Mouse (Mus musculus) intestine, embryonic 14.5 days (tissue): Measurements from ENCODE around the gene Numbl. TPM values are rescaled to one million over a fixed set of nuclear protein-coding genes. Genes with fewer than 3 reads are reported as not detected.

Experiments
- ATAC-seq: fragments of 200-750 bp; cut with Nextera tagmentation; replicated peaks from 2 replicates; pipeline ENCODE4 v1.8.0; 2017; ENCODE audit warnings: low read depth, moderate number of reproducible peaks, moderate TSS enrichment, moderate library complexity; ENCODE audit not compliant: low FRiP score, low TSS enrichment
- DNase-seq: peaks from one replicate; pipeline ENCODE4 v3.0.0-alpha.2; 2018; ENCODE audit warnings: low spot score
- H3K27ac ChIP-seq: fragments of 300-500 bp; sonication (generic); 2 replicates; pipeline ENCODE4 v1.5.1; 2014; ENCODE audit warnings: low read depth, mild to moderate bottlenecking, control low read depth
- H3K27me3 ChIP-seq: fragments of 300-500 bp; sonication (generic); replicated peaks from 2 replicates; pipeline ENCODE4 v1.6.1; 2014; ENCODE audit warnings: low read length, control low read depth; ENCODE audit not compliant: control insufficient read depth, insufficient read depth
- H3K36me3 ChIP-seq: fragments of 300-500 bp; sonication (generic); 2 replicates; pipeline ENCODE4 v1.6.1; 2014; ENCODE audit warnings: low read length, control low read depth; ENCODE audit not compliant: control insufficient read depth, insufficient read depth
- H3K4me1 ChIP-seq: fragments of 300-500 bp; sonication (generic); replicated peaks from 2 replicates; pipeline ENCODE4 v1.6.1; 2014; ENCODE audit warnings: low read length, control low read depth, mixed read lengths; ENCODE audit not compliant: control insufficient read depth, insufficient read depth
- H3K4me2 ChIP-seq: fragments of 300-500 bp; sonication (generic); 2 replicates; pipeline ENCODE4 v1.6.1; 2014; ENCODE audit warnings: low read length
- H3K4me3 ChIP-seq: fragments of 300-500 bp; sonication (generic); 2 replicates; pipeline ENCODE4 v1.5.1; 2014; ENCODE audit warnings: low read depth, low read length, control low read depth, mixed read lengths
- H3K9ac ChIP-seq: fragments of 300-500 bp; sonication (generic); 2 replicates; pipeline ENCODE4 v1.6.1; 2014; ENCODE audit warnings: mild to moderate bottlenecking, low read length
- H3K9me3 ChIP-seq: fragments of 300-500 bp; sonication (generic); 2 replicates; pipeline ENCODE4 v1.6.1; 2016; ENCODE audit warnings: low read length, control low read depth; ENCODE audit not compliant: control insufficient read depth
- WGBS: fragments of 180-500 bp; shearing (Covaris S2); extraction: QIAGEN DNeasy Blood & Tissue Kit; methylation state at CpG from one replicate; pipeline ENCODE4 v1.1.7; 2014; 5-methylcytosine and 5-hydroxymethylcytosine counted together
- polyA plus RNA-seq: library from polyadenylated mRNA; unstranded; fragments of >200 nt; fragmentation: Nextera tagmentation; extraction: Ambion mirVana; gene quantifications from 2 replicates; pipeline ENCODE4 v1.2.1, GENCODE M21; 2014

The Numbl gene
- polyA plus RNA-seq, 1 experiment from 2014 or later = 11.0 TPM

DNA sequence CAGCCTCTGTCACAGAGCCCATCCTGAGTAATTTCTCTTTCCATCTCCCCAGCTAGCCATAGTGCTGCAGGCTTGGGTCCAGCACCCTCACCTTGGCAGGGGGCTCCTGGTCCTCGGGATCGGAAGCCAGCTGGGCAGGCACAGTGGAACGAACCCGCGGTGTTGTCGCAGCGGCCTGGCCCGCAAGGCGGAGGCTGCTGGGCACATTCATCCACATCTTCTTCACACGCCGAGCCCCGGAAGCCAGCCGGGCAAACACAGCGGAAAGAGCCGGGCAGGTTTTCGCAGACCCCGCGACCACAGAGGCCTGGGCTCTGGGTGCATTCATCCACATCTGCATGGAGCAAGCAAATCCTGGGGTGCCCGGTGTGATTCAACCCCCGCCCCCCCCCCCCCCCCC, 66.7 kb downstream of the Numbl start:
- H3K4me3 ChIP-seq = no peak overlapping the region
- 51% methylated on average over 20 of the region's 20 CpGs for WGBS
- no peaks in the 10 kb centered on the region for H3K9me3 ChIP-seq
- peaks cover 9% of the 10 kb centered on the region; the same call in 1 of the 2 replicates for H3K4me1 ChIP-seq
- ATAC-seq = no peak
- DNase-seq = no peak
- no peak overlapping the region for H3K27ac ChIP-seq
- H3K9ac ChIP-seq = no peak overlapping the region
- peaks cover 35% of the 10 kb centered on the region for H3K27me3 ChIP-seq
- peaks cover 50% of the 10 kb centered on the region for H3K36me3 ChIP-seq
- no peak overlapping the region for H3K4me2 ChIP-seq

DNA sequence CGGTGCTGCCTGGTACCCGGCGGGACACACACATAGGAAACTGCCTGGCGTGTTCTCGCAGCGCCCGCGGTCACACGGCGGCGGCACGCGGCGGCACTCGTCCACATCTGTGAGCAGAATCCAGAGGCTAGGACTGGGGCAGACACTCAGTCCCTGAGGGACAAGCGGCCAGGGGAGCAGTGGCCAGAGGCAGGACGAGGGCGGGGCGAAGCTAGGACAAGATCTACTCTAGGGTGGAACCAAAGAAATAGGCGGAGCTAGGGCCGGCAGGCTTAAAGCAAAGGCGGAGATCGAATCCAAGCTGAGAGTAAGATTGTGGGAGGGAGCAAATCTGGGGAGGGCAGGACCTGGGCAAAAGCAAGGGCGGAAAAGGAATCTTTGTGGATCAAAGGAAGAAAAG, 67.5 kb downstream of the Numbl start:
- ATAC-seq (no peak), DNase-seq (no peak)
- no peaks in the 10 kb centered on the region for H3K9me3 ChIP-seq
- H3K4me2 ChIP-seq = peak overlapping the region; percentile 14
- WGBS = 12% methylated on average over 24 of the region's 24 CpGs
- H3K4me3 ChIP-seq = peak overlapping the region; percentile 3
- peaks cover 42% of the 10 kb centered on the region for H3K27me3 ChIP-seq
- H3K27ac ChIP-seq = no peak overlapping the region
- no peak overlapping the region for H3K9ac ChIP-seq
- H3K4me1 ChIP-seq = peaks cover 9% of the 10 kb centered on the region
- H3K36me3 ChIP-seq = peaks cover 50% of the 10 kb centered on the region

DNA sequence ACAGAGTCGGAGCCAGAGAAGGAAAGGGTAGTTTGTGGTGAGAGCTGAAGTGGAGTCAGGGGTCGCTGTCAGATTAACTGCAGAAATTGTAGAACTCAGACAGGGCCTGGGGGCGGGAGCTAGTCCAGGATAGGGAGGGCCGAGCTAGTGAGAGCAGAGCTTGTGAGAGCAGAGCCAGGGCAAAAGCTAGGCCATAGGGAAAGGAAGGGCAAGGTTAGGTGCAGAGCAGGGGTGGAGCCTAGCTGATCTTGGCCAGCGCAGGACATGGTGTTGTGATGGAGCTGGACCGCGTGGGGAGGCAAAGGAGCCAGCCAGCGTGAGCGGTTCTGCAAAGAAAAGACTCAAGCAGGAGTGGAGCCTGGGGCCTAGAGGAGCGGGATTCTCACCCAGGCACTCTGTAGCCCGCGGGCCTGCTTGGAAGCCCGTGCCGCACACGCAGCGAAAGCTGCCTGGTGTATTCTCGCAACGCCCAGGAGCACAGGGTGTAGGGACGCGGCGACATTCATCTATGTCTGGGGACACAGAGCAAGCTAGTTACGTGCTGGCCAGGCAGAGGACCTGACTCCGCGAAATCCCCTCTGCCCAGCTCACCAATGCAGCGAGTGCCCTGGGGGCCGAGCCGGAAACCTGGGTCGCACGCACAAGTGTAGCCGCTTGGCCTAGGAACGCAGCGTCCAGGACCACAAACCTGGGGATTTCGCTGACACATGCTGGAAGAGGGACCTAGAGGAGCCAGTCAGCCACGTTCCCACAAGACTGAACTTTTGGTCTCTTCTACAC, 68.1 kb downstream of the Numbl start:
- Histone ChIP-seq H3K4me1 (peaks cover 9% of the 10 kb centered on the region), H3K4me3 (peak overlapping the region; percentile 3), H3K9ac (no peak overlapping the region), H3K27ac (no peak overlapping the region), H3K9me3 (no peaks in the 10 kb centered on the region), H3K36me3 (peaks cover 46% of the 10 kb centered on the region), H3K27me3 (peaks cover 42% of the 10 kb centered on the region), H3K4me2 (peak overlapping the region; percentile 14)
- DNase-seq = no peak
- ATAC-seq = no peak
- 47% methylated on average over 34 of the region's 34 CpGs for WGBS

DNA sequence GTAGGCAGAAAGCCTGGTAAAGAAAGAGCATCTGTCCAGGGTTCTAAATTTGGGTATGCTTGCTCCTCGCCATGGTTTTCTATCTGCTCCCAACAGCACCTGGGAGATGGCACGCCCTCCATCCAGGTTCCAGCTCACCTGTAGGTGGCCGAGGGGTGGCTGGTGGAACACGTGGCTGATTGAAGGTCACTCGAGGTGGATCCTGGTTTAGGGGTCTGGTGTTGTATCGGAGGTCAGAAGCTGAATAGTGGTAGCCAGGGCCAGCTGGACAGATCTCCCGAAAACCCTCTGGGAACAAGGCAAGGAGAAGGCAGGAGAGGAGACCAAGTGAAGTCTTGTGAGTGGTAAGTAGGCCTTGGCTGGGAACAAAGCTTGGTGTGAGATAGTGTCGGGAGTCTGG, 69.3 kb downstream of the Numbl start:
- no peak overlapping the region for H3K4me3 ChIP-seq
- peaks cover 16% of the 10 kb centered on the region for H3K4me1 ChIP-seq

DNA sequence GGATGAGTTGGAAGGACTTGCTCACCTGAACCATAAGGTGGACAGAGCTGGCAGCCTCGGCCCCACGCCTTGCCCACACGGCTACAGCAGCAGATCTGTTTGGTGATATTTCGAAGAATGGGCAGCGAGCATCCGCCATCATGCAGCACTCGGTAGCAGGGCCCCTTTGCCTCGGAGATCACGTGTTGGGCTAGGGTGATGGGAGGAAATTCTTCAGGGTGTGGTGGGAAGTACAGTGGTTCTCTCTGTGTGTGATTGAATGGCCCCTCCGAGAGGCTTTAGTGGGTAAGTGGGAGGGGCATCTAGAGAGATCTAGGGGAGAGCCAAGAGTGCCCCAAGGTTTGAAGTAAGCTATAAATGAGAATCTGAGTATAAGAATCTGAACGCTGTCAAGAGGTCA, 69.9 kb downstream of the Numbl start:
- WGBS = 87% methylated on average over 11 of the region's 11 CpGs
- Histone ChIP-seq H3K4me2 (no peak overlapping the region), H3K4me1 (peaks cover 16% of the 10 kb centered on the region), H3K9me3 (no peaks in the 10 kb centered on the region), H3K27me3 (peaks cover 42% of the 10 kb centered on the region), H3K4me3 (no peak overlapping the region), H3K27ac (no peak overlapping the region), H3K9ac (no peak overlapping the region), H3K36me3 (peaks cover 28% of the 10 kb centered on the region; the same call in 1 of the 2 replicates)
- DNase-seq (no peak), ATAC-seq (no peak)

More for the DNA sequence above, 69.3 kb downstream of the Numbl start:
- H3K4me2 ChIP-seq = no peak overlapping the region
- peaks cover 42% of the 10 kb centered on the region for H3K27me3 ChIP-seq
- no peak overlapping the region for H3K27ac ChIP-seq
- no peak for DNase-seq
- WGBS = 92% methylated on average over 8 of the region's 8 CpGs
- peaks cover 34% of the 10 kb centered on the region for H3K36me3 ChIP-seq
- H3K9me3 ChIP-seq = no peaks in the 10 kb centered on the region
- H3K9ac ChIP-seq = no peak overlapping the region
- ATAC-seq = no peak

DNA sequence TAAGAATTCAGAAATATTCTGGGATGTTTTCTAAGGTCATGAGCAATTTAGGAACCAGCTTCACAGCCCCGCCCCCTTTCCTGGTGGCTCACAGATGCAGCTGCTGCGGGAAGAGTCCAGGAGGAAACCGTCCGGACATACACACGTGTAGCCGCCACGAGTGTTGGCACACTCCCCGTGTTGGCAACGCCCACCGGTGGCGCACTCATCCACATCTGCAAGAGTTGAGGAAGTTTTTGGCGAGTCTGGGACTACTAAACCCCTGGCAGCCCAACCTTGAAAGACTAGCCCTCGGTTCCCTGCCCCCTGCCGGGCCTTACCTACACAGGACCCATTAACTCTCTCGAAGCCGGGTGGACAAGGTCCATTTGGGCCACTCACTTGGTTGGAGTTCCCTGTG, 70.4 kb downstream of the Numbl start:
- Histone ChIP-seq H3K27me3 (peaks cover 44% of the 10 kb centered on the region), H3K36me3 (peaks cover 23% of the 10 kb centered on the region; the same call in 1 of the 2 replicates), H3K4me2 (no peak overlapping the region), H3K9ac (no peak overlapping the region), H3K9me3 (no peaks in the 10 kb centered on the region), H3K4me3 (no peak overlapping the region), H3K4me1 (peaks cover 18% of the 10 kb centered on the region), H3K27ac (no peak overlapping the region; the same call in 1 of the 2 replicates)
- ATAC-seq (no peak), DNase-seq (no peak)
- 44% methylated on average over 16 of the region's 16 CpGs for WGBS

DNA sequence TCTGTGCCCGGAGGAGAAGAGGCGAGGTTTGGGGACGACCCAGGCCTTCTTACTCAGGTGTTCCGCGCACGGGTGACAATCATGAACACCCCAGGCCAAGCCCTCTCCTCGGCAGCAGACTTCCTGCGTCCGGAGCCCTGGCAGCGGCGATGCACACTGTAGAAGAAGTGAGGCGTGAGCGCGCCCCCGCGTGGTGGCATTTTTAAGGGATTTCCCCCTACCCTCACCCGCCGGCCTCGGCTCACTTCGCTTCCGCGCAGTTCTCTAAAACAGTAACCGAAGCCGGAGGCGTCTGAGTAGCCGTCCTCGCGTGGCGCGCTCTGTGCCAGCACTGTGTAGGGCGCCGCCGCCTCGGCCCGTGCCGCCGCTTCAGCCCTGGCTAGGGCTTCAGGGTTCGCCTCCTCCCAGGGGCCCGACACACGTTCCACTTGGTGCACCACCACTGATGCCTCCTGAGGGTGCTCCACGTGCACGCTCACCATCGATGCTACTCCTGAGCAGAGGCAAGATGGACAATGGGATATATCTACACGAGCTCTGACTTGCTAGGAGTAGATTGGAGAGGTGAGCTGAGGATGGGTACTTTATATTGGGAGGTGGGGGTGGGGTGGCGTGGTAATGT, 71.2 kb downstream of the Numbl start:
- Histone ChIP-seq H3K27ac (no peak overlapping the region), H3K4me2 (peak overlapping the region; percentile 62), H3K36me3 (peaks cover 16% of the 10 kb centered on the region; the same call in 1 of the 2 replicates), H3K4me1 (peaks cover 26% of the 10 kb centered on the region), H3K4me3 (peak overlapping the region; percentile 17; the same call in 1 of the 2 replicates), H3K9ac (0 out of 2 replicates have a peak overlapping the region, but pooled peaks have one; percentile 3), H3K27me3 (peaks cover 51% of the 10 kb centered on the region), H3K9me3 (no peaks in the 10 kb centered on the region)
- WGBS = 6% methylated on average over 45 of the region's 45 CpGs
- DNase-seq (peak; percentile 95), ATAC-seq (0 out of 2 replicates have a peak, but pooled peaks have one; percentile 7)

DNA sequence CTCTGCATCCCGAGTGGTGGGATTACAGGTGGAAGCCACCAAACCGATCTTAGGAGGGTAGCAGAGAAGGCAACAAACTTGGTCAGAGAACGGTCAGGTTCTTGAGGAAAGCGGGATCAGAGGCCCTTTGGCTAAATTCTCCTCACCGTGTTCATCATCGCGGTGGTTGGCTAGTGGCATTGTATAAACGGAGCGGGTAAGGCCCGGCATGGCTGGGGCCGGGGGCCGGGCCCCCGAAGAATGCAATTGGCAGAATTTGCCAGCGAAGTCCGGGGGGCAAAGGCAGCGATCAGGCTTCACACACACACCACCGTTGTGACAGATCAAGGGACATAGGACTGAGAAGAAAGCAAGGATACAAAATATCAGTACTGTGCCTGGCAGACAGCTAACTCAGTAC, 71.7 kb downstream of the Numbl start:
- no peak for ATAC-seq
- Histone ChIP-seq H3K27me3 (peaks cover 56% of the 10 kb centered on the region), H3K9me3 (no peaks in the 10 kb centered on the region), H3K27ac (no peak overlapping the region), H3K9ac (no peak overlapping the region), H3K36me3 (peaks cover 16% of the 10 kb centered on the region; the same call in 1 of the 2 replicates), H3K4me3 (peak overlapping the region; percentile 55; the same call in 1 of the 2 replicates), H3K4me2 (peak overlapping the region; percentile 62), H3K4me1 (peaks cover 30% of the 10 kb centered on the region)
- WGBS = 32% methylated on average over 17 of the region's 17 CpGs
- no peak for DNase-seq
